Mouse (Mus musculus): ENCODE measurements around the gene Slc7a11. TPM values are rescaled to one million over a fixed set of nuclear protein-coding genes. Genes with fewer than 3 reads are reported as not detected.
A peak's percentile ranks its signal among the peaks of the same experiment; 100 is the strongest.

Slc7a11 gene
- total and polyA plus RNA-seq, 2 experiments from 2014 or later, result 3.9 to 21.7 TPM

GRCm38 (mm10) chr3:49866061-49866515, 577.3 kb downstream of the Slc7a11 start:
- 16% methylated on average over 11 of the region's 11 CpGs for WGBS
- Histone ChIP-seq H3K27ac (ENCODE audit: low read depth, low read length) (0 out of 2 replicates have a peak overlapping the region, but pooled peaks have one; percentile 26), H3K4me1 (ENCODE audit: insufficient read depth, low read length) (no peaks in the 10 kb centered on the region; the same call in 1 of the 2 replicates), H3K36me3 (ENCODE audit: insufficient read depth, low read length) (no peaks in the 10 kb centered on the region), H3K4me3 (ENCODE audit: low read depth, low read length) (no peak overlapping the region), H3K9me3 (ENCODE audit: low read length) (no peaks in the 10 kb centered on the region), H3K27me3 (ENCODE audit: insufficient read depth, low read length) (no peaks in the 10 kb centered on the region), H3K9ac (replicated peaks; ENCODE audit: low read length, poor library complexity, severe bottlenecking) (no peak overlapping the region), H3K4me2 (ENCODE audit: low read depth, low read length, poor library complexity, severe bottlenecking) (0 out of 2 replicates have a peak overlapping the region, but pooled peaks have one; percentile 13)
- DNase-seq (ENCODE audit: low spot score) (peak; percentile 73), ATAC-seq (ENCODE audit: low FRiP score) (peak; percentile 58; the same call in 1 of the 2 replicates)
- no peak for TF ChIP-seq CTCF (IDR thresholded peaks at IDR 0.05)

GRCm38 (mm10) chr3:49856797-49857196, 586.6 kb downstream of the Slc7a11 start:
- no peak overlapping the region for H3K27ac ChIP-seq (ENCODE audit: low read depth, low read length)
- no peaks in the 10 kb centered on the region for H3K9me3 ChIP-seq (ENCODE audit: low read length)
- no peak for ATAC-seq (ENCODE audit: low FRiP score)
- 53% methylated on average over 4 of the region's 4 CpGs for WGBS
- no peaks in the 10 kb centered on the region for H3K36me3 ChIP-seq (ENCODE audit: insufficient read depth, low read length)
- TF ChIP-seq CTCF (IDR thresholded peaks at IDR 0.05), result no peak
- no peaks in the 10 kb centered on the region for H3K27me3 ChIP-seq (ENCODE audit: insufficient read depth, low read length)
- H3K4me2 ChIP-seq (ENCODE audit: low read depth, low read length, poor library complexity, severe bottlenecking), result no peak overlapping the region
- no peak overlapping the region for H3K4me3 ChIP-seq (ENCODE audit: low read depth, low read length)
- H3K4me1 ChIP-seq (ENCODE audit: insufficient read depth, low read length), result no peaks in the 10 kb centered on the region
- DNase-seq (ENCODE audit: low spot score), result no peak
- H3K9ac ChIP-seq (replicated peaks; ENCODE audit: low read length, poor library complexity, severe bottlenecking), result no peak overlapping the region

DNA sequence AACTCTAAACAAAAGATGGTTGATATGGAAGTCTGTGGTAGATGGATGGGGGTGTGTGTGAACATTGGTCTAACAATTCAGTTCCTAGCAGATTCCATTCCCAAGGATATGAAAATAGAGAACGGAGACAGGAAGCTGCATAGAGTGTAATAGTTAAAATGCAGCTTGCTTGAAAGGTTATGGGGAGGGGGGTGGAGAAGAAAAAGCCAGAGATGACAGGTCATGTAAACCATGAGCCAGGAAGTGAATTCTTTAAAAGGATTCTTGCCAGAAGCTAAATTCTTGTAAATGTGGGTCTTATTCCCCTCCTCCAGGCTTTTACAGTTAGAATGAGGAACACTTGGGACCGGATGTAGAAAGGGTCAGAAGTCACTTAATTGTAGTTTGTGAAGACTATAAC, 589.1 kb downstream of the Slc7a11 start:
- DNase-seq (ENCODE audit: low spot score) (no peak), ATAC-seq (ENCODE audit: low FRiP score) (no peak)
- 80% methylated on average over 2 of the region's 2 CpGs for WGBS
- H3K27me3 ChIP-seq (ENCODE audit: insufficient read depth, low read length), result no peaks in the 10 kb centered on the region
- H3K4me1 ChIP-seq (ENCODE audit: insufficient read depth, low read length), result no peaks in the 10 kb centered on the region
- no peak overlapping the region for H3K4me2 ChIP-seq (ENCODE audit: low read depth, low read length, poor library complexity, severe bottlenecking)
- H3K36me3 ChIP-seq (ENCODE audit: insufficient read depth, low read length), result no peaks in the 10 kb centered on the region
- no peak overlapping the region for H3K27ac ChIP-seq (ENCODE audit: low read depth, low read length)
- no peaks in the 10 kb centered on the region for H3K9me3 ChIP-seq (ENCODE audit: low read length)
- no peak for TF ChIP-seq CTCF (IDR thresholded peaks at IDR 0.05)
- H3K4me3 ChIP-seq (ENCODE audit: low read depth, low read length), result no peak overlapping the region
- H3K9ac ChIP-seq (replicated peaks; ENCODE audit: low read length, poor library complexity, severe bottlenecking), result no peak overlapping the region

DNA sequence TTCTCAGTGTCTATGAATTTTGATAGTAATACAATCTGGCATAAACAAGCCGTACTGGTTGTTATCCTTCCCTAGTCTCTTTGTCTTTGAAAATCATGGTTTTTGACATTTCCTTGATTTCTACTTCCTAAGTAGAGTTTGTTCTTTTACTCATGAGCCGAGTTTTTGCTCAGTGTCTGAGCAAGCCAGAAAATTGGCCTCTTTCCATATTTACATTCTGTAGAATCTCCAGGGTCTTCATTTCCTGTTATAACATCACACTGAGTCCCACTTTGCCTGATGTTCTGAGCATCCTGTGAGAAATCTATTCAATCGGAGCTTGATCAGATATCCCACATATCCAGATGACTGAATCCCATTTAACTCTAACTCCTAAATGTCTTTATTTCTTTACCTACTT, 600.4 kb downstream of the Slc7a11 start:
- Histone ChIP-seq H3K4me2 (ENCODE audit: low read depth, low read length, poor library complexity, severe bottlenecking) (no peak overlapping the region), H3K27ac (ENCODE audit: low read depth, low read length) (no peak overlapping the region), H3K4me1 (ENCODE audit: insufficient read depth, low read length) (no peaks in the 10 kb centered on the region; the same call in 1 of the 2 replicates), H3K36me3 (ENCODE audit: insufficient read depth, low read length) (no peaks in the 10 kb centered on the region), H3K27me3 (ENCODE audit: insufficient read depth, low read length) (no peaks in the 10 kb centered on the region), H3K4me3 (ENCODE audit: low read depth, low read length) (no peak overlapping the region), H3K9me3 (ENCODE audit: low read length) (no peaks in the 10 kb centered on the region), H3K9ac (replicated peaks; ENCODE audit: low read length, poor library complexity, severe bottlenecking) (no peak overlapping the region)
- TF ChIP-seq CTCF (IDR thresholded peaks at IDR 0.05), result no peak
- WGBS, result 60% methylated on average over 3 of the region's 3 CpGs
- ATAC-seq (ENCODE audit: low FRiP score) (no peak), DNase-seq (ENCODE audit: low spot score) (no peak)

Data from midbrain, postnatal 0 days (tissue).